Mouse (Mus musculus): Measurements from ENCODE around the gene Atf5. TPM values are rescaled to one million over a fixed set of nuclear protein-coding genes. Genes with fewer than 3 reads are reported as not detected.
A peak's percentile ranks its signal among the peaks of the same experiment; 100 is the strongest.

Atf5 gene
- polyA plus RNA-seq, 1 experiment, result 76.5 TPM

DNA sequence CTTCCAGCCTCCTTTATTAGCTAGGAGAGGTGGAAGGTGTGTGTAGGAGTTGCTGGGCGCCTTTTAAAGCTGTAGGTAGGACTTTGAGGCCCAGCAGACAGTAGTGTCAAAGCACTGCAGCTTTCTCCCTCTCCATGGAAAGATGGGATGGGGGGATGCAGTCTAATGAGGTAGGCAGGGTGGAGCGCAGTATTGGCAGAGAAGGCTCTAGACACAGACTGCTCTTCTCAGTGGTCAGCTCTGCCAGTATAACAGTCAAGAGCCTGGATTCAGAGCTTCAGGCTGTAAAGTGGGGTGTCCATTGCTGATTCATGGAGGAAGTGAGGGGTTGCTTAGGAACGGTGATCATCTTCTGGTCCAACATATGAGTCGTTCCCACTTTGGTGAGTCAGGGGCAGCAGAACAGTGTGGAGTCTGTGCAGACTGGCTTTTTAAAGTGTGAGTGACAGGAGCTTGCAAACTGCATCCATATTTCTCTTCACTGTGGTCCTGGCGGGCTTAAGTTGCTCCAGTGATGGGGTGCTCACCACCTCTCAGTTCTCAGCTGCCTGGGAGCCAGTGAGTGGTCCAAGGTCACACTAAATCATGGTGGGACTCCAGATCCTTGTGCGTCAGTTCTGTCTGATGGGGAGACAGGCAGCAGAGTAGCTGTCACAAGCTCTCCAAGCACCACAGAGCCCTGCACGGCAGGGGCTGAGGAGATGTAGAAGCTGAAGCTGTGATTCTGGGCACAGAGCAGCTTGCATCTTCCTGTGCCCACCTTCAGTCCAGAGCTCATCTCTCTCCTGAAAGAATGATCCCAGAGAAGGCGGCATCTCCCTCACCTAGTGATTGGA is 34.5 kb upstream of the Atf5 start:
- Histone ChIP-seq H3K27ac (ENCODE audit: control insufficient read depth, insufficient read depth, low read length) (peak overlapping the region; percentile 73), H3K4me3 (ENCODE audit: control insufficient read depth, insufficient read depth, low read length) (no peak overlapping the region), H3K4me1 (replicated peaks; ENCODE audit: control insufficient read depth, insufficient read depth, low read length) (peaks cover 37% of the 10 kb centered on the region), H3K36me3 (ENCODE audit: control insufficient read depth, insufficient read depth, low read length) (peaks cover 2% of the 10 kb centered on the region; the same call in 1 of the 2 replicates), H3K27me3 (ENCODE audit: control insufficient read depth, insufficient read depth, low read length) (no peaks in the 10 kb centered on the region)
- 68% methylated on average over 8 of the region's 8 CpGs for WGBS
- no peak for DNase-seq
- TF ChIP-seq CTCF (IDR thresholded peaks at IDR 0.05; ENCODE audit: borderline replicate concordance, control insufficient read depth, extremely low read depth, insufficient read depth, low read length, poor library complexity) (no peak), POLR2A (IDR thresholded peaks at IDR 0.05; ENCODE audit: control insufficient read depth, extremely low read depth, insufficient read depth, low read length, poor library complexity) (no peak)

DNA sequence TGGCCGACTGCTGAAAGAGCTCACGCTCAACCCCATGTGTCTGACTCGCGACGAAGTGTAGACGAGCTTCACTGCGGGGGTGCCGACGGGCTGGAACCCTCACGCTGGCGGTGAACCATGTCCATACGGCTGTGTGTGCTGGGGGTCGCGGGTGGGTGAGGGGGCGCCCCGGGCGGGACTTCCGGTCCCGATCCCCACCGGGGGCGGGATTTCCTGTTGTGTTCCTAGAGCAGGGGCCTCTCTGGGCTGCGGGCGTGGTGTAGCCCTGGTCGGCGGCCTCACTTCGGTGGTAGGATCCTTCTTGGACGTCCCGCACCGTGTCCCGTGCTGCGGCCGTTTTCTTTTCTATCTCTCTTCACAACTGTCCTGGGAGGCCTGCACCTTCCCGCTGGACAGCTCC is 33.7 kb upstream of the Atf5 start:
- Histone ChIP-seq H3K4me3 (ENCODE audit: control insufficient read depth, insufficient read depth, low read length) (peak overlapping the region; percentile 79), H3K27ac (ENCODE audit: control insufficient read depth, insufficient read depth, low read length) (peak overlapping the region; percentile 73), H3K4me1 (replicated peaks; ENCODE audit: control insufficient read depth, insufficient read depth, low read length) (peaks cover 29% of the 10 kb centered on the region), H3K36me3 (ENCODE audit: control insufficient read depth, insufficient read depth, low read length) (peaks cover 9% of the 10 kb centered on the region), H3K27me3 (ENCODE audit: control insufficient read depth, insufficient read depth, low read length) (no peaks in the 10 kb centered on the region)
- WGBS, result under 1% methylated on average over 33 of the region's 33 CpGs
- no peak for TF ChIP-seq POLR2A (IDR thresholded peaks at IDR 0.05; ENCODE audit: control insufficient read depth, extremely low read depth, insufficient read depth, low read length, poor library complexity)
- peak; percentile 78 for DNase-seq

DNA sequence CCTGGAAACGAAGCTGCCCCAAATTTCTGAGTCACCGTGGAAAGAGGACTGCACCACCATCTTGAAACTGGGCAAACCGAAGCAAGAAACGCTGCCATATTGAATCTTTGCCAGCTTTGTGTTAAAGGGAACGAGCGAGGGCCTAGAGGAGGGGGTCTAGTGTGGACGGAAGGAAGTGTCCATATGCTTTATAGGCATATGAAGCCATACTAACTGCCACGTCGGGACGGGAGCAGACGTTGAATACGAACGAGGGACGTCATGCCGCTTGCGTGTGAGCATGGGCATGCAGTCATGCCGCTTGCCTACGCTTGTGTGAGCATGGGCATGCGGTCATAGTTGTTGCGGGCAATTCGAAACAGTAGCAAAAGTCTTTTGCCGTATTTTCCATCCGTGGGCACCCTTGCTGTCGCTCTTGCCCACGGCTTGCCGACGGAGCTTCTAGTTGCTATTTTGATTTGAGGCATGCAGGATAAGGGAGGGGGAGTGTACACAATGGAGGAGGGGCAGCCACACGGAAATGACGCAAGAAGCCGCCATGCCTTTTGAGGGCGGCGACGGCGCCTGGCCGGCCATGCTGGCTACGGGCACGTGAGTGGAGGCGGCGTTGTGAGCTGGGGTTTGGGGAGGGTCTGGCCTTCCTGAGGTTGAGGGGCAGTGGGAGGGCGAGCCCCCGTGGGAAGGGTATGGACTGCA is 33.1 kb upstream of the Atf5 start:
- TF ChIP-seq POLR2A (IDR thresholded peaks at IDR 0.05; ENCODE audit: control insufficient read depth, extremely low read depth, insufficient read depth, low read length, poor library complexity) (peak; percentile 58), CTCF (IDR thresholded peaks at IDR 0.05; ENCODE audit: borderline replicate concordance, control insufficient read depth, extremely low read depth, insufficient read depth, low read length, poor library complexity) (no peak)
- no peaks in the 10 kb centered on the region for H3K27me3 ChIP-seq (ENCODE audit: control insufficient read depth, insufficient read depth, low read length)
- peak overlapping the region; percentile 79 for H3K4me3 ChIP-seq (ENCODE audit: control insufficient read depth, insufficient read depth, low read length)
- under 1% methylated on average over 41 of the region's 41 CpGs for WGBS
- peaks cover 9% of the 10 kb centered on the region for H3K36me3 ChIP-seq (ENCODE audit: control insufficient read depth, insufficient read depth, low read length)
- peaks cover 24% of the 10 kb centered on the region for H3K4me1 ChIP-seq (replicated peaks; ENCODE audit: control insufficient read depth, insufficient read depth, low read length)
- H3K27ac ChIP-seq (ENCODE audit: control insufficient read depth, insufficient read depth, low read length), result peak overlapping the region; percentile 88
- peak; percentile 87 for DNase-seq

DNA sequence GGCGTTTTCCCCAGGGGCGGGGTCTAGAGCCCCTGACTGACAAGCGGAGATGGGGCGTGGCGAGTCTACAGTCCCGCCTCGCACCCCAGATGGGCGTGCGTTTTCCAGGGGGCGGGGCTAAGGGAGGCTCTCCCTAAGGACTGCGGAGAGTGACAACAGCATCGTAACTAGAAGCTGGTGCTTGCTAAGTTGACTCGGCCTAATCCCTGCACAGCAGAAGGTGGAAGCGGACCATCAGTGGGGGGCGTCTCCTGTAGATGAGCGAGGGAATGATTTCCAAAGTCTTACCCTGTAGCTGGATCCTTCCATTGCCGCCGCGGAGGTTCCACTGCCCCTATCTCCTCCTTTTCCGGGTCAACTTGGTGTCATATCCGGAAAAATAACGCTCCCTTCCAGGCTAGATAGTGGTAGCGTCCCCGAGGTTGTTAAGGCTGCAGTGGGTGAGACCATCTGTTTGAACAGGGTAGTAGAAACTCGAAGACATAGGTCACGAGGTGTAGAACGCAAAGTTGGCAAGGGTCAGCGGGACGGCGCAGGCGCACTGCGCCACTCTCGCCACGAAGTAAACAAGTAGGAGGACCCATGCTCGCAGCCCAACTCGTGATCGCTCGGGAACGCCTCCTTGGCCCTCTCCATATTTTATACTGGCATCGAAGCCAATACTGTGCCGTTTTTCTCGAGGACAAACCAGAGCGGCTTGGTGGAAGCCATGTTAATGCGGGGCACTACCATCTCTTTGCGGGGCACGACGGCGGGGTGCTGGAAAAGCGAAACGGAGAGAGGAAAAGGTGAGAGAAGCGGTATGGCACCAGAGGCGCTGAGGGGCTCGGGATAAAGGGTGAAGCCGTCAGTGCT is 32.3 kb upstream of the Atf5 start, which contains the start of the genes Akt1s1 and Tbc1d17:
Akt1s1 (plus strand) TSS at position 431 of the 855 bp plus-strand sequence.
Tbc1d17 (minus strand) TSS at position 519 of the 855 bp plus-strand sequence.
- peaks cover 14% of the 10 kb centered on the region for H3K36me3 ChIP-seq (ENCODE audit: control insufficient read depth, insufficient read depth, low read length)
- DNase-seq, result peak; percentile 98
- whole genome bisulfite sequencing, result under 1% methylated on average over 54 of the region's 54 CpGs
- peak within 1 kb of the TSS; percentile 88 for H3K27ac ChIP-seq (ENCODE audit: control insufficient read depth, insufficient read depth, low read length)
- H3K4me1 ChIP-seq (replicated peaks; ENCODE audit: control insufficient read depth, insufficient read depth, low read length), result peaks cover 21% of the 10 kb centered on the region
- peak within 1 kb of the TSS; percentile 79 for H3K4me3 ChIP-seq (ENCODE audit: control insufficient read depth, insufficient read depth, low read length)
- no peaks in the 10 kb centered on the region for H3K27me3 ChIP-seq (ENCODE audit: control insufficient read depth, insufficient read depth, low read length)
- TF ChIP-seq POLR2A (IDR thresholded peaks at IDR 0.05; ENCODE audit: control insufficient read depth, extremely low read depth, insufficient read depth, low read length, poor library complexity) (no peak), CTCF (IDR thresholded peaks at IDR 0.05; ENCODE audit: borderline replicate concordance, control insufficient read depth, extremely low read depth, insufficient read depth, low read length, poor library complexity) (peak; percentile 46; the same call in 1 of the 2 replicates)

DNA sequence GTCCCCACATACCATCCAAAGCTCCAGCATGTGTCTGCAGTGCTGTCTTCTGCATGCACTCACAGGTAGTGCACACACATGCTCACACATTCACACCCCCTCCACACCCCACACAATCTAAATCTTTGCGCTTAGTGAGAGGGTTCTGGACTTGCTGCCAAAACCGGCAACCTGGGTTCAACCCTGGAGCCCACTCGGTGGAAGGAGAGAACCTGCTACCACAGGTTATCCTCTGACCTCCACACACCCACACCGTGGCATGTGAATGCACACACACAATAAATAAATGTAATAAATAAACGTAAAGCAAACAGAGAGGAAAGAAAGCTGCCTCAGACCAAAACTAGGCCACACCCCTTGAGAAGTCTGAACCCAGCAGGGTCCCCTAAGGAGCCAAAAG is 31.3 kb upstream of the Atf5 start:
- TF ChIP-seq CTCF (IDR thresholded peaks at IDR 0.05; ENCODE audit: borderline replicate concordance, control insufficient read depth, extremely low read depth, insufficient read depth, low read length, poor library complexity) (no peak), POLR2A (IDR thresholded peaks at IDR 0.05; ENCODE audit: control insufficient read depth, extremely low read depth, insufficient read depth, low read length, poor library complexity) (no peak)
- Histone ChIP-seq H3K27me3 (ENCODE audit: control insufficient read depth, insufficient read depth, low read length) (no peaks in the 10 kb centered on the region), H3K4me1 (replicated peaks; ENCODE audit: control insufficient read depth, insufficient read depth, low read length) (peaks cover 18% of the 10 kb centered on the region), H3K27ac (ENCODE audit: control insufficient read depth, insufficient read depth, low read length) (no peak overlapping the region), H3K36me3 (ENCODE audit: control insufficient read depth, insufficient read depth, low read length) (peaks cover 21% of the 10 kb centered on the region), H3K4me3 (ENCODE audit: control insufficient read depth, insufficient read depth, low read length) (peak overlapping the region; percentile 79; the same call in 1 of the 2 replicates)
- WGBS, result 80% methylated on average over 5 of the region's 5 CpGs
- no peak for DNase-seq

DNA sequence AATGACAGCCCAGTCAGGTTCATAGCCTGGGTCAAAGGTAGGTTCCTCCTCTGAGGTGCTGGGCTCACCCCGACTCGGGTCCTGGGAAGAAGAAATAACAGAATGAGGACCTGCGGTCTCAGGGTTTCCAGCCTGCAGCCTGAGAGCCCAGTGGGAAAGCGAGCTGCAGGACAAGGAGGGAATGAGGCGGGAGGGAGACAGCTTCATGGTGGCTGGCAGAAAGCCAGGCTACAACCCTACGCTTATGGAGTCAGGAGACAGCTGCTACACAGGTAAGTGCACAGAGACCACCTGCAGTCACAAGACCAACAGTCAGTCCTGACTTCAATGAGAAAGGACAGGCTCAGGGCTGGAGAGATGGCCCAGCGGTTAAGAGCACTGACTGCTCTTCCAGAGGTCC is 30.3 kb upstream of the Atf5 start:
- Histone ChIP-seq H3K4me3 (ENCODE audit: control insufficient read depth, insufficient read depth, low read length) (no peak overlapping the region), H3K36me3 (ENCODE audit: control insufficient read depth, insufficient read depth, low read length) (peaks cover 26% of the 10 kb centered on the region), H3K4me1 (replicated peaks; ENCODE audit: control insufficient read depth, insufficient read depth, low read length) (peaks cover 18% of the 10 kb centered on the region), H3K27ac (ENCODE audit: control insufficient read depth, insufficient read depth, low read length) (no peak overlapping the region), H3K27me3 (ENCODE audit: control insufficient read depth, insufficient read depth, low read length) (no peaks in the 10 kb centered on the region)
- DNase-seq, result no peak
- 98% methylated on average over 7 of the region's 7 CpGs for WGBS
- TF ChIP-seq CTCF (IDR thresholded peaks at IDR 0.05; ENCODE audit: borderline replicate concordance, control insufficient read depth, extremely low read depth, insufficient read depth, low read length, poor library complexity), result no peak
- no peak for TF ChIP-seq POLR2A (IDR thresholded peaks at IDR 0.05; ENCODE audit: control insufficient read depth, extremely low read depth, insufficient read depth, low read length, poor library complexity)

All from thymus, adult 2 months (tissue).